Mouse (Mus musculus) lung, embryonic 16.5 days (tissue): ENCODE data around the gene Nrip3. TPM values are rescaled to one million over a fixed set of nuclear protein-coding genes. Genes with fewer than 3 reads are reported as not detected.

Experiments
- ATAC-seq: fragments of 200-750 bp; cut with Nextera tagmentation; 2 replicates; pipeline ENCODE4 v1.8.0; 2017; ENCODE audit warnings: low read depth, mild to moderate bottlenecking, moderate library complexity
- H3K27ac ChIP-seq: fragments of 300-500 bp; sonication (generic); 2 replicates; pipeline ENCODE4 v1.5.1; 2014; ENCODE audit warnings: mild to moderate bottlenecking, control low read depth, low read length
- H3K27me3 ChIP-seq: fragments of 300-500 bp; sonication (generic); 2 replicates; pipeline ENCODE4 v1.6.1; 2014; ENCODE audit warnings: low read depth, low read length, mixed read lengths; ENCODE audit not compliant: control insufficient read depth, insufficient read depth
- H3K36me3 ChIP-seq: fragments of 300-500 bp; sonication (generic); 2 replicates; pipeline ENCODE4 v1.6.1; 2014; ENCODE audit warnings: low read length; ENCODE audit not compliant: control insufficient read depth, insufficient read depth
- H3K4me1 ChIP-seq: fragments of 300-500 bp; sonication (generic); replicated peaks from 2 replicates; pipeline ENCODE4 v1.6.1; 2014; ENCODE audit warnings: low read length, mixed read lengths; ENCODE audit not compliant: control insufficient read depth, insufficient read depth
- H3K4me2 ChIP-seq: fragments of 300-500 bp; sonication (generic); 2 replicates; pipeline ENCODE4 v1.6.1; 2014; ENCODE audit warnings: low read depth, low read length, control low read depth
- H3K4me3 ChIP-seq: fragments of 300-500 bp; sonication (generic); 2 replicates; pipeline ENCODE4 v1.5.1; 2014; ENCODE audit warnings: mild to moderate bottlenecking, low read length, control low read depth
- H3K9ac ChIP-seq: fragments of 300-500 bp; sonication (generic); 2 replicates; pipeline ENCODE4 v1.6.1; 2014; ENCODE audit warnings: low read length, control low read depth
- H3K9me3 ChIP-seq: fragments of 300-500 bp; sonication (generic); 2 replicates; pipeline ENCODE4 v1.6.1; 2016; ENCODE audit warnings: low read length; ENCODE audit not compliant: control insufficient read depth
- WGBS: fragments of 180-500 bp; shearing (Covaris S2); extraction: QIAGEN DNeasy Blood & Tissue Kit; methylation state at CpG from one replicate; pipeline ENCODE4 v1.1.7; 2014; 5-methylcytosine and 5-hydroxymethylcytosine counted together
- polyA plus RNA-seq: library from polyadenylated mRNA; unstranded; fragments of >200 nt; fragmentation: Nextera tagmentation; extraction: Ambion mirVana; gene quantifications from 2 replicates; pipeline ENCODE4 v1.2.1, GENCODE M21; 2015

Nrip3 gene
- polyA plus RNA-seq, 1 experiment from 2014 or later = 0.55 TPM

- Histone ChIP-seq H3K27me3 (no peaks in the 10 kb centered on the region), H3K4me2 (no peak overlapping the region), H3K36me3 (no peaks in the 10 kb centered on the region), H3K27ac (no peak overlapping the region), H3K9ac (no peak overlapping the region), H3K9me3 (peaks cover 3% of the 10 kb centered on the region; the same call in 1 of the 2 replicates), H3K4me3 (no peak overlapping the region), H3K4me1 (no peaks in the 10 kb centered on the region)
- no peak for ATAC-seq
- WGBS = 91% methylated on average over 8 of the region's 8 CpGs
Observed at GRCm38 (mm10) chr7:109723114-109723513, 58.7 kb downstream of the Nrip3 start.

- peaks cover 3% of the 10 kb centered on the region; the same call in 1 of the 2 replicates for H3K9me3 ChIP-seq
- no peak overlapping the region for H3K4me2 ChIP-seq
- no peak overlapping the region for H3K27ac ChIP-seq
- WGBS = 96% methylated on average over 2 of the region's 2 CpGs
- H3K27me3 ChIP-seq = no peaks in the 10 kb centered on the region
- no peak overlapping the region for H3K4me3 ChIP-seq
- H3K4me1 ChIP-seq = no peaks in the 10 kb centered on the region
- no peaks in the 10 kb centered on the region for H3K36me3 ChIP-seq
- H3K9ac ChIP-seq = no peak overlapping the region
- no peak for ATAC-seq
Observed at GRCm38 (mm10) chr7:109722618-109723017, 59.2 kb downstream of the Nrip3 start.

GRCm38 (mm10) chr7:109719286-109719685 is 62.5 kb downstream of the Nrip3 start:
- H3K27me3 ChIP-seq = no peaks in the 10 kb centered on the region
- H3K4me1 ChIP-seq = no peaks in the 10 kb centered on the region
- no peak overlapping the region for H3K9ac ChIP-seq
- H3K4me2 ChIP-seq = no peak overlapping the region
- H3K9me3 ChIP-seq = peaks cover 3% of the 10 kb centered on the region; the same call in 1 of the 2 replicates
- ATAC-seq = 0 out of 2 replicates have a peak, but pooled peaks have one; percentile 20
- 58% methylated on average over 9 of the region's 9 CpGs for WGBS
- H3K4me3 ChIP-seq = no peak overlapping the region
- no peaks in the 10 kb centered on the region for H3K36me3 ChIP-seq
- H3K27ac ChIP-seq = no peak overlapping the region

DNA sequence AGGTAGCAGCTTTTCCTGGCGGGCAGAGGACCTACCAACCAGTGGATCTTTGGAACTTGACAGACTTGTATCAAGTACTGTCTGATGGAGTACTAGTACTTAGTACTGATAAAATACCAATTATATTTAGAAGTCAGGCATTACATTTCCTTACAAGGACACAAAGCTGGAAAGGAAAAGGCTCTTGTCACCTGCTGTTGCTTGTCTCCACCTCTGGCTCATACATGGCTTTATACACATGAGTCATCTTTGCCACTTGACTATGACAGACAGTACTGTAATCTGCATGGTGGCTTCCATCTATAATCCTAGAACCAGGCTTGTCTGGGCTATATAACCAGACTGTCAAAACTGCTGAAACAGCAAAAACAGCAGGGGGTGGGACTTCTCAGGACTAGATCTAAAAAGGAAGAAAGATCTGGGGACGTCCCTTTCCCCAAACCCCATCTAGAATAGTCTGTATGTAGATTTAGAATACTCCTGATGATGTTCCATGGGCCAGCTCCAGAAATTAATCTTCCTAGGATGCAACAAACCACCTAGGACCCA is 68.3 kb downstream of the Nrip3 start:
- ATAC-seq = no peak
- no peaks in the 10 kb centered on the region for H3K27me3 ChIP-seq
- 90% methylated on average over 2 of the region's 2 CpGs for WGBS
- H3K4me1 ChIP-seq = peaks cover 6% of the 10 kb centered on the region
- H3K9me3 ChIP-seq = no peaks in the 10 kb centered on the region
- no peak overlapping the region for H3K4me3 ChIP-seq
- no peak overlapping the region for H3K27ac ChIP-seq
- H3K36me3 ChIP-seq = peaks cover 8% of the 10 kb centered on the region; the same call in 1 of the 2 replicates
- no peak overlapping the region for H3K9ac ChIP-seq
- no peak overlapping the region for H3K4me2 ChIP-seq

- Histone ChIP-seq H3K27me3 (no peaks in the 10 kb centered on the region), H3K4me3 (no peak overlapping the region), H3K4me2 (no peak overlapping the region), H3K4me1 (peaks cover 12% of the 10 kb centered on the region), H3K27ac (no peak overlapping the region), H3K9ac (no peak overlapping the region), H3K9me3 (no peaks in the 10 kb centered on the region), H3K36me3 (peaks cover 8% of the 10 kb centered on the region; the same call in 1 of the 2 replicates)
- no peak for ATAC-seq
- 78% methylated on average over 7 of the region's 7 CpGs for WGBS
Observed at GRCm38 (mm10) chr7:109712198-109712597, 69.6 kb downstream of the Nrip3 start.

- WGBS = 47% methylated on average over 1 of the region's 1 CpGs
- H3K27ac ChIP-seq = peak overlapping the region; percentile 58
Observed at GRCm38 (mm10) chr7:109710069-109710468, 71.8 kb downstream of the Nrip3 start.

DNA sequence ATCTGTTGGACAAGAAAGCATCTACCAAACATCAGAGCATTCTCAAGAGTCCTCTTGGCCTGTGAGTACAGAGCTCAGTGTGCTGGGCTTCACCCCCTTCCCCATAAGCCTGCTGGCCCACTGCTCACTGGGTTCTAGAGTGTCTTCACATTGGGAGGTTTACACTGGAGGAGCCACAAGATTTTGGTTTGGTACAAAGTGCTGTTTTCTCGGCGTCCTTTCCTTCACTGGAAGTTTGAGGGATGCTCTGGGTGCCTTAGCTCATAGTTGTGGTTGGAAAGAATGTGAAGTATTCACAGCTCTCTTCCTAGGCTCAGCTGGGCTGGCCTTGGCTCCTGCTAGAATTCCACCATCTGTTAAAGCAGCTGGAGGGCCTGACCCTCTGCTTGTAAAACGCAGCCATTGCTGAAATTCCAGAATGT is 72.9 kb downstream of the Nrip3 start:
- WGBS = 16% methylated on average over 3 of the region's 3 CpGs
- Histone ChIP-seq H3K4me1 (peaks cover 22% of the 10 kb centered on the region), H3K27me3 (no peaks in the 10 kb centered on the region), H3K9me3 (no peaks in the 10 kb centered on the region), H3K36me3 (peaks cover 8% of the 10 kb centered on the region; the same call in 1 of the 2 replicates), H3K4me2 (no peak overlapping the region), H3K4me3 (no peak overlapping the region), H3K27ac (peak overlapping the region; percentile 89), H3K9ac (no peak overlapping the region)
- ATAC-seq = peak; percentile 92

More at GRCm38 (mm10) chr7:109710069-109710468, 71.8 kb downstream of the Nrip3 start:
- Histone ChIP-seq H3K4me3 (no peak overlapping the region), H3K36me3 (peaks cover 8% of the 10 kb centered on the region; the same call in 1 of the 2 replicates), H3K9ac (no peak overlapping the region), H3K27me3 (no peaks in the 10 kb centered on the region), H3K9me3 (no peaks in the 10 kb centered on the region), H3K4me2 (no peak overlapping the region), H3K4me1 (peaks cover 15% of the 10 kb centered on the region)
- no peak for ATAC-seq

Other genes with a start within 250 kb of the Nrip3 start
- 72.2 and 77.5 TPM in 2 replicates for gene St5, start 78.4 kb downstream of the Nrip3 start, polyA plus RNA-seq
- gene Akip1, start 78.3 kb downstream of the Nrip3 start, polyA plus RNA-seq = 44.0 and 45.7 TPM in 2 replicates
- gene BC051019, start 58.2 kb downstream of the Nrip3 start, polyA plus RNA-seq = 8.9 and 10.1 TPM in 2 replicates
- gene Ascl3, start 50.3 kb downstream of the Nrip3 start, polyA plus RNA-seq = 0.60 TPM in 1 of 2 replicates, not detected in the other
- 66.8 and 71.4 TPM in 2 replicates for gene Tmem9b, start 29.1 kb downstream of the Nrip3 start, polyA plus RNA-seq
- gene Scube2, start 83.7 kb upstream of the Nrip3 start, polyA plus RNA-seq = 4.1 and 4.6 TPM in 2 replicates
- 32.5 and 32.9 TPM in 2 replicates for gene Dennd5a, start 178.4 kb upstream of the Nrip3 start, polyA plus RNA-seq
- gene Tmem41b, start 204.9 kb upstream of the Nrip3 start, polyA plus RNA-seq = 65.2 and 65.4 TPM in 2 replicates
- 40.4 and 45.8 TPM in 2 replicates for gene Ipo7, start 236.2 kb upstream of the Nrip3 start, polyA plus RNA-seq